Mouse (Mus musculus) stomach, embryonic 14.5 days (tissue): ENCODE measurements around the gene 4933402E13Rik. TPM values are rescaled to one million over a fixed set of nuclear protein-coding genes. Genes with fewer than 3 reads are reported as not detected.

ENCODE experiments used
- ATAC-seq: fragments of 200-750 bp; cut with Nextera tagmentation; 2 replicates; pipeline ENCODE4 v1.8.0; 2017; ENCODE audit warnings: low read depth, moderate TSS enrichment; ENCODE audit not compliant: insufficient number of reproducible peaks, insufficient read depth, low FRiP score
- H3K27ac ChIP-seq: fragments of 300-500 bp; sonication (generic); 2 replicates; pipeline ENCODE4 v1.5.1; 2014; ENCODE audit warnings: mild to moderate bottlenecking, low read length, moderate library complexity, mixed read lengths
- H3K27me3 ChIP-seq: fragments of 300-500 bp; sonication (generic); 2 replicates; pipeline ENCODE4 v1.6.1; 2014; ENCODE audit warnings: low read length, control low read depth, mixed read lengths; ENCODE audit not compliant: control insufficient read depth, insufficient read depth
- H3K36me3 ChIP-seq: fragments of 300-500 bp; sonication (generic); 2 replicates; pipeline ENCODE4 v1.6.1; 2014; ENCODE audit warnings: mild to moderate bottlenecking, control low read depth, low read length, moderate library complexity, mixed read lengths; ENCODE audit not compliant: control insufficient read depth, insufficient read depth
- H3K4me1 ChIP-seq: fragments of 300-500 bp; sonication (generic); 2 replicates; pipeline ENCODE4 v1.6.1; 2014; ENCODE audit warnings: low read length, control low read depth, mixed read lengths; ENCODE audit not compliant: control insufficient read depth, insufficient read depth
- H3K4me2 ChIP-seq: fragments of 300-500 bp; sonication (generic); replicated peaks from 2 replicates; pipeline ENCODE4 v1.6.1; 2014; ENCODE audit warnings: low read depth, low read length, control low read depth
- H3K4me3 ChIP-seq: fragments of 300-500 bp; sonication (generic); 2 replicates; pipeline ENCODE4 v1.5.1; 2014; ENCODE audit warnings: low read depth, low read length, control low read depth
- H3K9ac ChIP-seq: fragments of 300-500 bp; sonication (generic); replicated peaks from 2 replicates; pipeline ENCODE4 v1.6.1; 2014; ENCODE audit warnings: low read depth, mild to moderate bottlenecking, control low read depth, low read length, moderate library complexity, mixed read lengths
- H3K9me3 ChIP-seq: fragments of 300-500 bp; sonication (generic); 2 replicates; pipeline ENCODE4 v1.6.1; 2016; ENCODE audit warnings: low read depth, low read length, control low read depth; ENCODE audit not compliant: control insufficient read depth
- WGBS: fragments of 180-500 bp; shearing (Covaris S2); extraction: QIAGEN DNeasy Blood & Tissue Kit; methylation state at CpG from one replicate; pipeline ENCODE4 v1.1.7; 2014; 5-methylcytosine and 5-hydroxymethylcytosine counted together
- polyA plus RNA-seq: library from polyadenylated mRNA; unstranded; fragments of >200 nt; fragmentation: Nextera tagmentation; extraction: Ambion mirVana; gene quantifications from 2 replicates; pipeline ENCODE4 v1.2.1, GENCODE M21; 2014

The 4933402E13Rik gene
- not detected in 2 replicates for polyA plus RNA-seq

- Histone ChIP-seq H3K4me1 (no peaks in the 10 kb centered on the region), H3K9ac (no peak within 1 kb of the TSS), H3K4me3 (no peak within 1 kb of the TSS), H3K4me2 (no peak within 1 kb of the TSS), H3K9me3 (no peaks in the 10 kb centered on the region), H3K27me3 (no peaks in the 10 kb centered on the region), H3K36me3 (no peaks in the 10 kb centered on the region), H3K27ac (no peak within 1 kb of the TSS)
- ATAC-seq = no peak
- 79% methylated on average over 8 of the region's 8 CpGs for WGBS
These were observed at the start of gene 4933402E13Rik for GRCm38 (mm10) chrX:62283199-62283598. Gene 4933402E13Rik (plus strand): TSS chrX:62283499.

Other genes starting within 250 kb of the 4933402E13Rik start
- gene 4931400O07Rik, start 184.5 kb downstream of the 4933402E13Rik start, polyA plus RNA-seq = not detected in 2 replicates